Mouse (Mus musculus): ENCODE results near the gene Birc5. TPM values are rescaled to one million over a fixed set of nuclear protein-coding genes. Genes with fewer than 3 reads are reported as not detected.

Birc5 gene
- polyA plus RNA-seq, 1 experiment from 2014 or later, result 26.7 TPM

DNA sequence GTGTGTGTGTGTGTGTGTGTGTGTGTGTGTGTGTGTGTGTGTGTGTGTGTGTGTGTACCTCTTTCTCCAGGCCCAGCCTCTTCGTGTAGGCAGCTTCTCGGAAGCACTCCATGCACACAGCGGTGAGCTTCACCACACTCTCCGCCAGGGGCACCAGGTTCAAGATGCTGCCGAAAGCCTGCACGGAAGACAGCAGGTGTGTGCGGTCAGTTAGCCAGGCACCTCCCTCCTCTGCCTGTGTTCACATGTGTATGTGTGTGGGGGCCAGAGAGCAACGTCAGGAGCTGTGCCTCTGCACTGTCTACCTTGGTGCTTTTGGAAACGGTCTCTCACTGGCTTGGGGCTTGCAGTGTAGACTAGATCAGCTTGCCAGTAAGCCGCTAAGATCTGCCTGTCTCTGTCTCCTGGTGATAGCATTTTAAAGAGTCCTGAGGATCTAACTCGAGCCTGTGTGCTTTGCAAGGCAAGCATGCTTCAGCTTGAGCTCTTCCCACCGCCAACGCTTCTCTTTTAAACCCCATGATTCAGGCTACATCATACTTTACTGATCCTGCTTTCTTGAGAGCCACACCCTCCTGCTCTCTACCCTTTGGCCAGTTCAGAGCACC, 32.6 kb upstream of the Birc5 start:
- Histone ChIP-seq H3K36me3 (no peaks in the 10 kb centered on the region), H3K27me3 (replicated peaks) (no peaks in the 10 kb centered on the region), H3K4me2 (no peak overlapping the region), H3K27ac (replicated peaks) (no peak overlapping the region), H3K4me3 (replicated peaks) (no peak overlapping the region), H3K9me3 (replicated peaks) (no peaks in the 10 kb centered on the region), H3K4me1 (no peaks in the 10 kb centered on the region; the same call in 1 of the 2 replicates), H3K9ac (replicated peaks) (no peak overlapping the region)
- no peak for ATAC-seq (ENCODE audit: low FRiP score)
- WGBS, result 92% methylated on average over 13 of the region's 13 CpGs

DNA sequence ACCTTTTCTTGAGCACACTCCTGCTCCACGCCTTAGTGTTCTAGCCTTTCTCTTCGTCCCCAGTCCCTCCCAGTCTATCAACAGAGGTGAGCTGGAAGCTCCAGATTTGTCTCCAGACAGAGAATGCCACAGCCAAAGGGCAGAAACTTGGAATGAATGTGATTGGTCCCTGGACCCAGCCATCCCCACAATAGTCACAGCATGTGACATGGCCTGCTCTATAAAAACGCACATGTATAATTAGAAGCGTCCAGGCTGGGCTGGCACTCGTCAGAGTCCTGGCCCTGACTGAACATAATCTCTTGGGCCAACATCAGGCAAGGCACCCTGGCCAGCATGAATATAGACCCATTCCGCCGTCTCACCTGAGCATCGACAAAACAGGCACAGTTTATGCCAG, 30.0 kb upstream of the Birc5 start:
- no peaks in the 10 kb centered on the region for H3K27me3 ChIP-seq (replicated peaks)
- H3K4me2 ChIP-seq, result no peak overlapping the region
- H3K9ac ChIP-seq (replicated peaks), result no peak overlapping the region
- no peaks in the 10 kb centered on the region for H3K36me3 ChIP-seq
- no peak overlapping the region for H3K27ac ChIP-seq (replicated peaks)
- 52% methylated on average over 8 of the region's 8 CpGs for WGBS
- H3K9me3 ChIP-seq (replicated peaks), result no peaks in the 10 kb centered on the region
- peaks cover 12% of the 10 kb centered on the region for H3K4me1 ChIP-seq
- ATAC-seq (ENCODE audit: low FRiP score), result no peak
- no peak overlapping the region for H3K4me3 ChIP-seq (replicated peaks)

DNA sequence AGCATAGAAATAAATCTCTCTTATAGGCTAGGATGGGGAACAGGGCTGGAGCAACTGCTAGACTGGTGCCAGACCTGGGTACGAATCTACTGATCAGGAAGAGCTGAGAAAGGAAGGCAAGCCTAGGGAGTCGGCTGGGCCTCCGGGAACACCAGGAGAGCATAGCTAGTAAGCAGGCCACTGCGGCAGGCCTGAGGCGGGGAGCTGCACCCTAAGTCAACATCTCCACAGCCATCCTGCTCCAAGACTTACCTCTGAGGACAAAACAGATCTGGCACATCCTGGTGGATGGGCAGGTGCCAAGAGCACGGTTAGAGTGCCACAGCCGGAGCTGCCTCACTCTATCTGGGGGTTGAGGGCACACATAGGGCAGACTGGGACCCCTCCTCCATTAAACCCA, 28.9 kb upstream of the Birc5 start:
- no peaks in the 10 kb centered on the region for H3K27me3 ChIP-seq (replicated peaks)
- no peak overlapping the region for H3K4me3 ChIP-seq (replicated peaks)
- WGBS, result 96% methylated on average over 7 of the region's 7 CpGs
- ATAC-seq (ENCODE audit: low FRiP score), result no peak
- H3K4me1 ChIP-seq, result peaks cover 22% of the 10 kb centered on the region
- H3K27ac ChIP-seq (replicated peaks), result no peak overlapping the region
- no peaks in the 10 kb centered on the region for H3K9me3 ChIP-seq (replicated peaks)
- H3K36me3 ChIP-seq, result no peaks in the 10 kb centered on the region
- no peak overlapping the region for H3K9ac ChIP-seq (replicated peaks)
- no peak overlapping the region for H3K4me2 ChIP-seq

DNA sequence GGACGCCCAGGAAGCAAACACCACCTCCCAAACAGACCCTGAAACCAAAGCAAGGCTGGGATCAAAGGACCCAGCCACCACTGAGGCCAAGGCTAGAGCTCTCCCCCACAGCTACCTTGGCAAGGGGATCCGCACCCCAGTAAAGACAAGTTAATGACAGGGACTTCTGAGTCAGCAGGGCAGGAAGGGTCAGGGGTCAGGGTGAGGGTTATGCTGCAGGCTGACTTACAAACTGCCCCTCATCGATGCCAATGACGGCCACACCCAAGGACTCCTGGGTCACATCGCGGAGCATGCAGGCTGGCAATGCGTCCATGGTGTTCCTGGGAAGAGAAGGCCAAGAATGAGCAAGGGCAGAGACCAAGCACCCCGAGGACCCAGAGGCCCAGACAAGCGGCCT, 27.2 kb upstream of the Birc5 start:
- Histone ChIP-seq H3K27me3 (replicated peaks) (no peaks in the 10 kb centered on the region), H3K9ac (replicated peaks) (no peak overlapping the region), H3K9me3 (replicated peaks) (no peaks in the 10 kb centered on the region), H3K4me1 (peaks cover 39% of the 10 kb centered on the region), H3K36me3 (no peaks in the 10 kb centered on the region), H3K4me3 (replicated peaks) (no peak overlapping the region), H3K27ac (replicated peaks) (no peak overlapping the region), H3K4me2 (no peak overlapping the region)
- 93% methylated on average over 9 of the region's 9 CpGs for WGBS
- no peak for ATAC-seq (ENCODE audit: low FRiP score)

DNA sequence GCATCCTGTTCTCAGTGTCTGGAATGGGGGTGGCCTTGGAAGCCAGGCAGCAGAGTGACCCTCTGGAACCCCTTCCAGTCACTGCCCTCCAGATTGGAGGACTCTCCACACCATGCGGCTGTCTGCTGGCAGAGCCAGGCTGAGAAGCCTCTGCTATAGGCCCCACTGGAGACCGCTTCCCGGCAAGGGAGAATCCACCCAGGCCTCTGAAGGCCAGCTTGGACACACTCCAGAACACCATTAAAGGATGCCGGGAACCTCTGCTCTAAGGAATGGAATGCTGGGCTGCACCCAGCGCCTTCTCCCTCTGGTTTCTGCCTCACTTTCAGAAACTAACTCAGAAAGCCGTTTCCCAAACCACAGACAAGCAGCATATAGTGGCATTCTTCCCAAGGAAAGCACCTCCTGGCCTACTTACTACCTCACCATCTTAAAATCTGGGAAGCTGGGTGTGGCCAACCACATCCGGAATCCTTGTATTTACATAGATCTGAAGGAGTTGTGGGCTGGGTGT, 26.3 kb upstream of the Birc5 start:
- H3K27ac ChIP-seq (replicated peaks), result no peak overlapping the region
- no peaks in the 10 kb centered on the region for H3K9me3 ChIP-seq (replicated peaks)

DNA sequence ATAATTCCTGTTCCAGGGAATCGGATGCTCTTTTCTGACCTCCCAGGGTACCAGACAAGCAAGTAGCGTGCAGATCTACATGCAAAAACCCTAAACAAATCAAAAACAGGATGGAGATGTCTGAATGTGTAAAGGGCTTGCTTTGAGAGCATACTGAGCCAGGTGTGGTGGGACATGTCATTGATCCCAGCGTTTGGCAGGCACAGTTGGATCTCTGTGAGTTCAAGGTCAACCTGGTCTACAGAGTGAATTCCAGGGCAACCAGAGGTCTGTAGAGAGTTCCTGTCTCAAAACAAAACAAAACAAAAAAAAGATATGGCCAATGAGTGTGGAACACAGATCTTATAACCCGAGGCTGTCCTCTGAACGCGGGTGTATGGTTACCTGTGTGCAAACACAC, 25.6 kb upstream of the Birc5 start:
- ATAC-seq (ENCODE audit: low FRiP score), result no peak
- Histone ChIP-seq H3K4me2 (no peak overlapping the region), H3K4me1 (peaks cover 49% of the 10 kb centered on the region), H3K27ac (replicated peaks) (no peak overlapping the region), H3K27me3 (replicated peaks) (no peaks in the 10 kb centered on the region), H3K9me3 (replicated peaks) (no peaks in the 10 kb centered on the region), H3K4me3 (replicated peaks) (no peak overlapping the region), H3K36me3 (no peaks in the 10 kb centered on the region), H3K9ac (replicated peaks) (no peak overlapping the region)
- 95% methylated on average over 6 of the region's 6 CpGs for WGBS

More for the DNA sequence above, 26.3 kb upstream of the Birc5 start:
- no peak overlapping the region for H3K4me2 ChIP-seq
- no peak overlapping the region for H3K4me3 ChIP-seq (replicated peaks)
- no peaks in the 10 kb centered on the region for H3K27me3 ChIP-seq (replicated peaks)
- ATAC-seq (ENCODE audit: low FRiP score), result no peak
- H3K9ac ChIP-seq (replicated peaks), result no peak overlapping the region
- peaks cover 45% of the 10 kb centered on the region for H3K4me1 ChIP-seq
- no peaks in the 10 kb centered on the region for H3K36me3 ChIP-seq
- 76% methylated on average over 7 of the region's 7 CpGs for WGBS

DNA sequence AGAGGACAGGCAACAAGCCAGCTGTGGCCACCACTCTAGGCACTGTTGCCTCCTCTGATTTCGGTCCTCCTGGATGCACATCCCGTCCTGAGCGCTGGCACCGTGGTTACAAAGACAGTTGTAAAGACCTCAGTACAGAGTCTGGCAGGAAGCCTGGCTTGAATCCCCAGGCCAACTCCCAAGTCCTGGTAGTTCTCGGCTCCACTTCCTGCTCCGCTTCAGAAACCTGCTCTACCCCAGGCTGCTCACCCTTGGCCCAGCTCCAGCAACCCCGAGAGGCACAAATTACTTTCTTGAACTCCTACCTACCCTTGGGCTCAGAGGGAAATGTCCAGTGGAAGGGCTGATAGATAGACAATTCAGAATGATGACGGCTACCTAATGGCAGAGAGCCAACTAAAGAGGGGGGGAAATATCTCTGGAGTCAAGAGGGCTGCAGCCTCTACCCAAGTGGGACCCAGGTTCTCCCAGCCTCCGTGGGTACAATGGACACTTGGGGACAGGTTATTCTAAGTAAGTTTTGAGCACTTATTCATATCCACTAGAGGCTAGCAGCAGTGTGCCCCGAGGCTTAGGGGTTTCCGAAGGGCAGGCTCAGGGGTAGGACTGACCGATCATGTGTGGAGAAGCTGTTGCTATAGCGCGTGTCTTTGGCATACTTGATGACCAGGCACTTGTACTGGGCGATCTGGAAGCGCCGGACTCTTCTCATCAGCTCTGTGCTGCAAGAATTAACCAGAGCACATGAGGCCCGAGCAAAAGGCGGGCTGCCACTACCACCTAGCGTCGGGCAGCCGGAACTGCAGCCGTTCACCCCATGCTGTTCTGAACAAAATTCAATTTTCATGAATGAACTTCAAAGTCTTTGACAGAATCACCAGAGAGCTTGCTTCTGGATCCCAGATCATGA, 24.7 kb upstream of the Birc5 start:
- 20% methylated on average over 23 of the region's 23 CpGs for WGBS
- Histone ChIP-seq H3K9ac (replicated peaks) (no peak overlapping the region), H3K36me3 (no peaks in the 10 kb centered on the region), H3K27ac (replicated peaks) (0 out of 2 replicates have a peak overlapping the region, but pooled peaks have one; percentile 10), H3K9me3 (replicated peaks) (no peaks in the 10 kb centered on the region), H3K4me3 (replicated peaks) (peak overlapping the region; percentile 45), H3K4me2 (peak overlapping the region; percentile 91), H3K4me1 (peaks cover 55% of the 10 kb centered on the region), H3K27me3 (replicated peaks) (no peaks in the 10 kb centered on the region)
- ATAC-seq (ENCODE audit: low FRiP score), result peak; percentile 72; the same call in 1 of the 2 replicates

DNA sequence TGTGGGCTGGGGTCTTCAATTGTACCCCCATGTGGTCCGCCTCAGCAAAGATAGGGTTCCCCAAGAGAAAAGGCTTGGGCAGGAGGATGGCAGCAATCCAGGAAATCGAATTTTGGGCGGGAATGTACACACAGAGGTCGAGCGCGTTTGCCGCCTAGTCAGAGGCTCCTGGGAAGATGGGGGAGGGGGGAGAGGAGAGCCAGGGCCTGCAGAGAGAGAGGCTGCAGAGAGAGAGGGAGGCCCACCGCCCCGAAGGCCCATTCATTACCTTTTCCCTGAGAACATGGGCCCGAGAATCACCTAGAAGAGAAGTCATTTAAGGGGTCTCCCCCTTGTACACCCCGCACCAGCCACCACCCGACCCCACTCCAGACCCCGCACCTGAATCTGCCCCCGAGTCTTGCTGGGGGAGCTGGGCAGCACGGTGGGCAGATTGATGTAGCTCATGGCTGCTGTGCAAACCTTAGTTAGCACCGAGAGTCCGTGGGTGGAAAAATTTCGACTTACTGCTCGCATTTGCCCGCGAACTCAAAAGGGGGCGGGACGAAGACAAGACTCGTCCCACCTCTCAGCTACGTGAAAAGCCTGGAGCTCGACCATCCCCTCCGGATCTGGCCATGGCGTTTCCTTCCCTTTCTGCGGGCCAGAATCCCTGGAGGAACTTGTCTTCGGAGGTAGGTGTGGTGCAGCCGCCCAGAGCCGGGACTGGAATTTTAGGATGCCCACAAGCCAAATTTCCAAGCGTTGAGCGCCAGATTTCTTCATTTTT, 23.5 kb upstream of the Birc5 start, which contains the start of the genes Afmid and Tk1:
TSS of gene Afmid (plus strand) at position 592 of the 769 bp plus-strand sequence.
TSS of gene Tk1 (minus strand) at position 760 of the 769 bp plus-strand sequence.
- peak within 1 kb of the TSS; percentile 91 for H3K4me2 ChIP-seq
- peak; percentile 69 for ATAC-seq (ENCODE audit: low FRiP score)
- whole genome bisulfite sequencing, result under 1% methylated on average over 34 of the region's 34 CpGs
- H3K27ac ChIP-seq (replicated peaks), result peak within 1 kb of the TSS; percentile 71
- H3K9me3 ChIP-seq (replicated peaks), result no peaks in the 10 kb centered on the region
- H3K27me3 ChIP-seq (replicated peaks), result no peaks in the 10 kb centered on the region
- H3K36me3 ChIP-seq, result no peaks in the 10 kb centered on the region
- peak within 1 kb of the TSS; percentile 58 for H3K9ac ChIP-seq (replicated peaks)
- peaks cover 60% of the 10 kb centered on the region for H3K4me1 ChIP-seq
- H3K4me3 ChIP-seq (replicated peaks), result peak within 1 kb of the TSS; percentile 45

DNA sequence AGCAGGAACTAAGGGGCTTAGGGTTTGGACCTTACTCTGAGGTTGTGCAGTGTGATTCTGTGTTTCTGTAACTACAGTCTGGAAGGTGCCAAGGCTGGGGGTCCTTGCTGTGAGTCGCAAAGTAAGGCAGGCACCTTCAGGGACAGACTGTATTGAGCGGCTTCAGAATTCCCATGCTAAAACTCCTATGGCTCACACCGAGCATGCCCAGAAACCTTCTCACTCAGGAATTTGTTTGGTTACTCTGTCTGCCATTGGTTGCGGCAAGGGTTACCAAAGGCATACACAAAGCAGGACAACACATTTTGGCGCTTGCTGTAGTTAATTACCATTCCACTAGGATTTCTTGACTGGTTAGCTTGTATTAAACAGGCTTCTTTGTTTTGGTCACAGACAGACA, 22.9 kb upstream of the Birc5 start:
- no peaks in the 10 kb centered on the region for H3K9me3 ChIP-seq (replicated peaks)
- H3K4me1 ChIP-seq, result peaks cover 61% of the 10 kb centered on the region
- peak overlapping the region; percentile 58 for H3K9ac ChIP-seq (replicated peaks)
- peak overlapping the region; percentile 45 for H3K4me3 ChIP-seq (replicated peaks)
- H3K27ac ChIP-seq (replicated peaks), result peak overlapping the region; percentile 71
- ATAC-seq (ENCODE audit: low FRiP score), result 0 out of 2 replicates have a peak, but pooled peaks have one; percentile 30
- WGBS, result 12% methylated on average over 5 of the region's 5 CpGs
- H3K36me3 ChIP-seq, result no peaks in the 10 kb centered on the region
- H3K27me3 ChIP-seq (replicated peaks), result no peaks in the 10 kb centered on the region
- peak overlapping the region; percentile 91 for H3K4me2 ChIP-seq

DNA sequence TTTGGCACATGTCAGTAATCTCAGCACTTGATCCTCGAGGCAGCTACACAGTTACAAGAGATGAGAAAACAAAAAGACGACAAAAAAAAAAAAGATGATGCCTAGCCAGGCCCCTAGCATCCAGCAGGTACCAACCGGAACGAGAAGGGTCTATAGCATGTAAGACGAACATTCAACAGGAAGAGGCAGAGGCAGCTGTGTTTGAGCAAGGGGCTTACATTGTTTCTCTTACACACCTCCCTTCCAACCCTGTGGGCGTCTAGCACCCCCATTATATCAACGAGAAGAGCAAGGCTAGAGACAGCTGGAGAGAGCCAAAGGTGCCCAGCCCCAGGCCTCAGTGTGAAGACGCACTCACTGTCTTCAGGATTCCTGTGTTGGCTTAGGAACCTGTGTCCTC, 22.1 kb upstream of the Birc5 start:
- Histone ChIP-seq H3K9ac (replicated peaks) (no peak overlapping the region), H3K4me1 (peaks cover 63% of the 10 kb centered on the region), H3K4me3 (replicated peaks) (no peak overlapping the region), H3K4me2 (no peak overlapping the region), H3K9me3 (replicated peaks) (no peaks in the 10 kb centered on the region), H3K36me3 (no peaks in the 10 kb centered on the region), H3K27ac (replicated peaks) (no peak overlapping the region), H3K27me3 (replicated peaks) (no peaks in the 10 kb centered on the region)
- no peak for ATAC-seq (ENCODE audit: low FRiP score)
- 75% methylated on average over 8 of the region's 8 CpGs for WGBS

DNA sequence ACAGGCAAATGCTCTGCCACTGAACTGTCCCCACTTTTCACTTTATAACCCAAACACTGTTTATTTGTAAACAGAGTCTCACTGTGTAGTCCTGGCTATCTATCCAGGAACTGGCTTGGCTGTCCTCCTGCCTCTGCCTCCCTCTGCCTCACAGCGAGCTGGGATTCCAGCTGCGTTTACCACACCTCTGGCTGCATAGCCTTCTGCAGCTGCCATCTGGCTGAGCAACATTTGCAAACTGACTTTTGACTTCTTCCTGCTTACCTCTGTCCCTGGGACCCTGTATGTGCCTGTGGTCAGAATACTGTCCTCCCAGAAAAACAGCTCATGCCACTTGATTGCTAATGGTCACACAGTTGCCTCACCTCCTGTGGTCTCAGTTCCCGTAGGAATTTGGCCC, 21.7 kb upstream of the Birc5 start:
- Histone ChIP-seq H3K9ac (replicated peaks) (no peak overlapping the region), H3K4me3 (replicated peaks) (no peak overlapping the region), H3K36me3 (no peaks in the 10 kb centered on the region), H3K27ac (replicated peaks) (no peak overlapping the region), H3K27me3 (replicated peaks) (no peaks in the 10 kb centered on the region), H3K9me3 (replicated peaks) (no peaks in the 10 kb centered on the region), H3K4me2 (no peak overlapping the region), H3K4me1 (peaks cover 68% of the 10 kb centered on the region)
- ATAC-seq (ENCODE audit: low FRiP score), result no peak
- 64% methylated on average over 3 of the region's 3 CpGs for WGBS

Data from neural tube, embryonic 15.5 days (tissue).